Mouse (Mus musculus) left cerebral cortex, adult 8-10 months (tissue): ENCODE data around the gene Adamts8. TPM values are rescaled to one million over a fixed set of nuclear protein-coding genes. Genes with fewer than 3 reads are reported as not detected.

ENCODE experiments used
- DNase-seq, 2 experiments: peaks; one replicate each; pipeline ENCODE4 v3.0.0; 2022; ENCODE audit warnings: low spot score in 2 of 2
- total RNA-seq, 4 experiments: library from RNA; stranded (reverse); gene quantifications; 2 replicates each; pipeline ENCODE4 v1.2.4; 2022

The Adamts8 gene
- total RNA-seq, 4 experiments from 2014 or later, result 2.9 to 3.8 (median 3.0) TPM

DNA sequence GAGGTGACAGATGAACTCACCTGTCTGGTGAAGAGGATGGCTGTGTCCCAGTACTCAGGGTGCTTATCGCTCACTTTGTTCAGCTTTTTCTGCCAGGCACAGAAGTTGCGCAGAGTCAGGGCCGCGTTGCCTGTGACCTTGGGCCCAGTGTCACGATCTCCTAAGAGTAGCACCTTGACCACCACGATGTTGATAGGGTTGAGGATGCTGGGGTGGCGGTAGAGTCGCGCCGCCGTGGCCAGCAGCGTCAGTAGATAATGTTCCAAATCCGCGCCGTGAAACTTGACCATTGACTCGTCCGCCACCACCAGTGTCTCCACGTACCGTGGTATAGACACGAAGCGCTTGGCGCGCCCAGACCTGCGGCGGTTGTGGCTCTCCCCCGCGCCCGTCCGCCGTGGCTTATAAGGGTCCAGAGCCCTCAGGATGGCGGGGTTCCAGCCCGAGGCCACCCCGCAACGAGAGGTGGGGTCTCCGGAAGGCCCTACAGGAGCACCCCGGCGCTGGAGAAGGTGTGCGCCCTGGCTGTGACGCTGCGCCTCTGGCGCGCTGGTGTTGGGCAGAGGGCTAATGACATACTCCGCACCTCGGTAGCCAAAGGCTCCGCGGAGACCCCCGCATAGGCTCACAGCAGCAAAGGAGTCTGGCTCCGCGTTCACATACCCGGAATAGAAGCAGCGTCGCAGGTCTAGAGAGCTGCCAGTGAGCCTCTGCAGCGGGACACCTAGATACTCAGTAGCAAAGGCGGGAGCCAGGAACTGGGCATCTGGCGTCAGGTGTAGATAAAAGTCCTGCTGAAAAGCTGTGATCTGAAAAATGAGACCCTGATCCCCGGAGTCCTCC is 20.9 kb upstream of the Adamts8 start:
- DNase-seq, result no peak

DNA sequence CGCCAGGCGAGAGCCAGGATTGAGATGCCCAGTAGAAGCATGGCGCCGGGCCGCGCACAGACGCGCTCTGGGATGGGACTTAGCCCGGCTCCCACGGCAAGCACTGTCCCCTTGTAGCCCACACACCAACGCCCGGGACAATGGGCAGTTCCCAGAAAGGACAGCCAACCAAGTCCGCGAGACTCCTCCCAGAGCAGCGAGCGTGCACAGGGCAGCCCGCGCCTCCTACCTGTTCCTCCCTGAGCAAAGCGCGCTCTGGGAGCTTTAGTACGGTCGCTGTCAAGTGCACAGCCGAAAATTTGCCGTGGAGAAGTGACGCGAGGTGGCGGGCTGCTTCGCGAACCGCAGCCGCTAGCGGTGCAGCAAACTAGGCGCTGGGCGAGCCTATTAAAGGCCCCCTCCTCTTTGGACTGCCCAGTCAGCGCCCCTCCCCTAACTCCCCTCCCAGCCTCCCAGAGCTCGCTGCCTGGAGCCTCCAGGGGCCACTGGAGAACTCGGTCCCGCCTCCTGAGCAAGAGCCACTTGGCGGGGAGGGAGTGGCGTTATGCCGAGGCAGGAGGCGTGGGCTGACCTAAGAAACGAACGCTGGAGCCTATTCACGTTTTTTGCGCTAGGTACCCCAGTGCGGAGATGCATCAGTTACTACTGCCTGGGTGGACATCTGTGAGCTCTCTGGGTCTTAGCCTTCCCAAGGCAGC is 20.0 kb upstream of the Adamts8 start, which contains the start of gene Adamts15:
Gene Adamts15, minus strand, starts transcription at position 256 of the 698 bp plus-strand sequence.
- no peak for DNase-seq

DNA sequence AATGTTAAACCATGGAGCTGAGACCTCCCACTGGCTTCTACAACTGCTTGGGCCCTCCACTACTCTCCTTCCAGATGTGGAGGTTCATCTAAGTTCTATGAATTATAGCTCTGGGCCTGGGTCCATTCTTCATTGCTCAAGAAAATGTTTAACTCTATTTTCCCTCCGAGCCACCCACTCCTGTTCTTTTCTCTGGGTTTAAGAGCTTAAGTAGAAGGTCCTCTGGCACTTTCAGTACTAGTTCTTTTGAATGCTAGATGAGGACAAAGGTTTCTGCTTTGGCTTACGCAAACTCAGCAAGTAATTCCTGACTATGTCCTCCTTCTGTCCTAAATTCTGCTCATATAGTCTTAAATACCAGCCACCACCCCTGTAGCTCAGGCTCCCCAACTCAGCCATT is 13.6 kb upstream of the Adamts8 start:
- DNase-seq, result no peak

DNA sequence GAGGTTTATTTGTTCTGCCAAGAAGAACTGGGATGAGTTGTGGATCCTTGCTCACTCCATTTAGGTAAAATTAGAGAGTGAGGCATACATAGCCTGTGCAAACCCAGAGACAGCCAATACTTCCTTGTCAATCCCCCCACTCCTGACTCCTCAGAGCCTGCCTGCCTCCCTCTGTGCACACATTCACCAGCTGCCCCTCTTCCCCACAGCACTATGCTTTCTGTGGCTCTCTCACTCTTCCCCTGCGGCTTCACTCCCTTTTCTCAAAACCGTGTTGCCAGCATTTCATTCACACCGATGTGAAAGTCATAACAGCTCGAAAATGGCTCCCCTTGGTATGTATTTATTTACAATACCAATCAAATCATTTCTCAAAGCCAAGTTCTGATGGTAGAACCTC is 10.0 kb upstream of the Adamts8 start:
- no peak for DNase-seq

DNA sequence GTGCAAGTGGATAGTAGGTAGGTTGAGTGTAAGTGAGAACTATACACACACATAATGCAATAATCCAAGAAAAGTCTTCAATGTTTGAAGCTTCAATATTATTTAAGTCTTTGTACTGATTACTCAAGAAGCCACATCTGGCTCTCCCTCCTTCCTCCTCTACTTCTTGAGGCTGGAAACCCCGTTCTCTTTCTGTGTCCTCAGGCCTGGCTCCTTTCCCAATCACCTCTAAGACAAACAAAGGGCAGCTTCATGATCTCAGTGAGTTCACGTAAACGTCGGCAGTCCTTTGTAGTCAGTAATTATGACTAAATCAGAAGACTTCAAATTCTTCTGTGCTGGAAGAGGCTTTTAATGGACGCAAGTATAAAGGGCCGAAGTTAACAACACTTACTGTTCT is 7.5 kb upstream of the Adamts8 start:
- DNase-seq, result no peak

DNA sequence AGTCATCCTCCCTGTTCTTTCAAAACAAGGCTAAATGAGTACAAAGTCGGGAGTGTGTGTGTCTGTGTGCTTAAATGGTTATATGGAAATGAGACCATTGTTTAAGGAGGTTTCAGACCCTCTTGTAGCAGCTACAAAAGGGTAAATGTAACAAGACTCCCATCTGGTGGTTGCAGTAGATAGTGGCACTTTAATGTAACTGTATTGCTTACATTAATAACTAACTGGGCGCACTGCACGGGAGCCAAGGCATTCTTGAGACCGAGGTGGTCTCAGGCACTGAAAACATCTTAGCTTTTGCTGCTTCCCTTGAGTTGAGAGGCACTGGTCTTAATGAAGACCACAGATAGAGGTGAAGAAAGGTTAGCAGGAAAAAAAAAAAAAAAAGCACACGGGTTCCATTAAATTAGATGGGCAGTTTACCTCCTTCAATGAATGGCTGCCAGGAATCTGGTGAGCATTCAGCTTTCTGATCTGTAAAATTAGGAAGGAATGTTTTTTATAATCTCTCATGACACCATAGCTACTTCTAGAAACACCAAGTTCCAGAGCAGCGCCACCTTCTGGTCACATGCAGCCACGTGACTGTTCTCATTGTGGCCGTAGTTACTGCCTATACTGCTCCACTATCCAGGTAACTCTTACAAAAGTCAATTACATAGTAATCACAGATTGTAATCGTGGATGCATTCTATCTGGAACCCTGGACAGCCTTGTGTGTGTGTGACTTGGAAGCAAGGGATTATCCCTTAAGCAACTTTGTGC is 5.5 kb upstream of the Adamts8 start:
- no peak for DNase-seq

DNA sequence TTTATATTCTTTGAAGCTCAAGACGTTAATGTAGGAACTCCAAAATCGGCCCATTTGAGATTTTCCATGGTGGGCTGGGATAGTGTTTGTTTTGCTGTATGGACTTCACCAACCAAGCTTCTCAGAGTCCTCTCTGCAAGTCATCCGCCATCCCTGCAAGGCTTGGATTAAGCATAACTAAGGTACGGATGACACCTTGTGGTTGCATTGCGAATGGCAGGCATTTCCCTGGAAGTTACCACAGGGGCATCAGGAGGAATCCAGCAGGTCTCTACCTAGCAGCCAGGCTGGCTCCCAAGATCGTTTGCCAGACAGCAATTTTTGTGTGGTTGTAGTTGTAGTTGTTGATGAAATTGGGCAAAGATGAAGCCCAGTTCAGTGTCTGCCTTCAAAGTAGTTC is 2.0 kb upstream of the Adamts8 start:
- peak; percentile 59 to 98 for DNase-seq

DNA sequence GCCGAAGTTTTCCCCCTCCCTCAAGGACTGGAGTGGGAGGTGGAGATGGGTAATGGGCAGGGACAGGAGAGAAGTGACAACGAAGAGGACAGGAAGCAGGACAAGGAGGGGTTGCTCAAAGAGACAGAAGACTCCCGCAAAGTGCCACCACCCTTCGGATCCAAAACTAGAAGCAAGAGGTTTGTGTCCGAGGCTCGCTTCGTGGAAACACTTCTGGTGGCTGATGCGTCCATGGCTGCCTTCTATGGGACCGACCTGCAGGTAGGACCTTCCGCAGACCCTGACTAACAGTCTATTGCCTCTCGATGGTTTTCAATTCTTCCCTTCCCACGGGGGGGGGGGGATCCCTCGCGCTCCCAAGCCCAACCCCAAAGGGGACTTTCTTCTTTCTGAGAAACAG is 979 bp downstream of the Adamts8 start:
- peak in 1 of 2 experiments; percentile 12 for DNase-seq

DNA sequence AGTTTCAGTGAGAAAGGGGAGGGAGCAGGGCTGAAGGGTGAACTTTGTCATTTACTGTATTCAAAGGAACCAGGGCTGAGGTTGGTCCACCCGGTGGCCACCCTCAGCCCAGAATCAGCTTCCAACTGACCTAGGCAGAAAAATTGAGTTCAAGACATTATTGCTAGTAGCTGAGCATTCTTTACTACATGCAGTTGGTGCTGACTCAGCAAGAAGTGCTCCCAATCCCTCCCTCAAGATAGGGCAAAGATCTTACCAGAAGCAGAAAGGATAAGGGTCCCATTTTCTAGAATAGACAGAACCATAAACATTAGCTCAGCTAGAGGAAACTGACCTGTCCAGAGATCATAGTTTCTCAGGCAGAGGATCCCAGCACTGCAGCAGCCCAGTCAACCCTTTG is 1.9 kb downstream of the Adamts8 start:
- DNase-seq, result no peak

DNA sequence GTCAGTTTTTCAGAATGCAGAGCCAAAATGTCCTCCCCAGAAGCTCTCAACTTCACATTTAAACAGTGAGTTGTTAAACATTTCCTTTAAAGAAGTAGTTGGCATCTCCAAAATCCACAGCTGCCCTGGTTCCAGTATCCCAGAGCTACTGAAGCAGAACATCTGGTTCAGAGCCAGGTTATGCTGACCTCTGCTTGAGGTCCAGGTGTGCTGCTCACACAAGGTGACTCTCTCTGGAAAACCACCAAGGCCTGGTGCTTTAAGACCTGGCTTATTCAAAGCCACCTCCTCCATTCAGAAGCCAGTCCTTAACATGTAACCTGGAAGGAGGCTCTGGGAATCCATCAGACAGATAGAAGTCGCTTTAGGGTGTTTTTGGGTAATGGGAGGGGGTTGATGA is 2.9 kb downstream of the Adamts8 start:
- no peak for DNase-seq

DNA sequence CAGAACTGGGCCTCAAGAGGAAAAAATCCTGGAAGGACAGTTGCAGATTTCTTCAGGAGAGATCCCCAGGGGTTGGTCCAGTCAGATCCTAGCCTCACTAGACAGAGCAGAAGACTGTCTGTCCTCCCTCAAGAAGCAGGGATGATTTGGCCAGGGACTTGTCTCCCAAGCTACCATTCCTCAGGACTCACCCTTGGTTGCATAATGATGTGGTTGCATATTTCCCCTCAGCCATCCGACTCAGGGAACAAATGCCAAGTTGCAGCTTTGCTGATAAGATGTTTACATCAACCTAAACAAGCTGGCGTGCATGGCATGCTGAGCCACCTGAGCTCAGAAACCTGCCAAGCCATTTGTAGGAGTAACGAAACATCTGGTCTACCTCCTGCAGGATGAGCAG is 7.1 kb downstream of the Adamts8 start:
- DNase-seq, result no peak

DNA sequence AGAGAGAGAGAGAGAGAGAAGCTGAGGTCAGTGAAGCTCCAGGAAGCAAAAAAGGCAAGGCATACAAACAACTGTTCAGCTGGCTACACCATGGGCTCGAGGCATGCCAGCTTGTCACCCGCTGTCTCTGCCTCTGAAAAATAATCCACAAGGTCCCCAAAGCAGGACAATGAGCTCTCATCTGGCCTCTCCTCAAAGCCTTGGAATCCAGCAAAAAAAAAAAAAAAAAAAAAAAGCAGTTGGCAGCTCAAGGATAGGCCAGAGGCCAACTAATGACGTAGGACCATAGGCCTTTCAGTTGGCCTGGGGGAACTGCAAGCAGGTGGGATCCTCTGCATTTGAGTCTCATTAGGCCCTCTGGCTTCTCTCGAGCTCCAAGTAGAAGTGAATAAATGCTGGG is 7.6 kb downstream of the Adamts8 start:
- DNase-seq, result no peak

DNA sequence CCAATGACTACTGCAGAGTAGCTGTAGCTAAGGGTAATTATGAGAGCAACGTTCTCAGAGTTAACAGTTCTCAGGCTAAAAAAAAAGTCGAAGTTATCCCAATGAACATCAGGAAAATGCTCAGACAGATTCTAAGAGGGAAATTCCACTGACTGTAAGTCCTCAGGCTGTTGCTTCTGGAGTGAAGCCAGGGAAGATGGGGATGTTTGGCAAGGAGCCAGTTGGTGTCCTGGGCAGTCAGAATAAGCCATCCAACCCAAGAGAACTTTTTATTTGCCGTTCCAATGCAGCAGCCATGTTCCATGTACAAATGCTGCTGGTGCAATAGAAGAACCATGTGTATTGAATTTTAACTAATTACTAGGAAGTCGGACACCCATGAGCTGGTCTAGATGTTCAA is 8.2 kb downstream of the Adamts8 start:
- DNase-seq, result no peak

DNA sequence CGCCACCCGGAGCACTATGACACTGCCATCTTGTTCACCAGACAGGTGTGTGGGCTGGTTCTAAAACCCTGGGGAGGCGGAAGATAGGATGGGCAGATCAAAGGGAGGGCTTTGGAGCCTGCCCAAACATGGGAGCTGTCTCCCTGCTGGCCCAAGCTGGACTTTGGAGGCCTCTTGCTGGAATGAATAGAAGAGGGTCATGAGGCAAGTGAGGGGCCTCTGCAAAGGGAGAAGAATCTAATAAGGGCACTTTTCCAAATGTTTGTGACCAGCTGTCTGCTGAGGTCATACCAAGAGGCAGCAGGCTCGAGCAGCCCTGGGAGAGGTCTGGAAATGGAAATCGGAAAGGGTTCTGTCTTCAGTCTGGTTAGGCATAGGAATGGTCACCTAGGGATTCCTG is 9.1 kb downstream of the Adamts8 start:
- DNase-seq, result no peak

DNA sequence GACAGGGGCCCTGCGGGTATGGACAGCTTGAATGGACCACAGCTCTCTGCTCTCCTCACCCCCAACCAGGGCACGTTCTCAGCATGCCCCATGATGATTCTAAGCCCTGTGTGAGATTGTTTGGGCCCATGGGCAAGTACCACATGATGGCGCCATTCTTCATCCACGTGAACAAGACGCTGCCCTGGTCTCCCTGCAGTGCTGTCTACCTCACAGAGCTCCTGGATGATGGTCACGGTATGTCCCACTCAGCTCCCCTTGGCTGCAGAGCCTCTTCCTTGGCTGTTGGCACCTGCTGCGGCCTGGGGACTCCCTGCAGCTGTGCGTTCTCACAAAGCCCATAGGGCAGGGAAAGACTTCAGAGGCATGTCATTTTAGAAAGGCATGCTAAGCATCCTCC is 10.9 kb downstream of the Adamts8 start:
- DNase-seq, result no peak

DNA sequence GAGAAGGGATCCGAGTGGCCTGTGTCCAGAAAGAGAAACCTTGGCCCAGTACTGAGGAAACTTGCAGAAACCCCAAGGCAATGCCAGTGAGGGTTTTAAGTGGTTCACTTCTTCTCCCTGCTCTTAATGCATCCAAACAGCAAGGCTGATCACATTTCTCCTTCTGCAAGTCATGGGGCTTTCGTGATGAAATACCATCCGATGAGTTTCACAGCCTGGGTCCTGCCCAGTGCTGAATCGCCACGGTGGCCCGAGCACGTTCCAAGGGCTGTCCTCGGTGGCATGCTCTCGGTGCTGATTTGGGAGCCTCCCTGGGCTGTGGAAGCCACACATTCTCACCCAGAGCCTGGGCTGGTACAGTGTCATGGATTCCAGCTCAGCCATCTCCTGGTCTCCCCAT is 12.9 kb downstream of the Adamts8 start:
- DNase-seq, result no peak

DNA sequence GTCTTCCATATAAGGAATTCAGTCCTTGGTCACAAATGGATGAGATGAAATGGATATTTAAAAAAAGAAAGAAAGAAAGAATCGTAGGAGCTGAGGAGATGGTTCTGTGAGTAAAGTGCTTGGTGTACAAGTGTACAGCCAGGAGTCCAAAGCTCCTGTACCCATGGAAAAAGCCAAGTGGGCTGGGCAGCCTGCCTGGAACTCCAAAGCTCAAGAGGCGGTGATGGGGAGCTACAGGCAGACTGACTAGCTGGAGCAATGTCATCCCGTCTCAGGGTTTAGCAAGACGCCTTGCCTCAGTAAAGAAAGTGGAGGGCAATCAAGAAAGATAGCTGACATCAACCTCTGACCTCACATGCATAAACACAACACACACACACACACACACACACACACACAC is 21.4 kb downstream of the Adamts8 start:
- no peak for DNase-seq

DNA sequence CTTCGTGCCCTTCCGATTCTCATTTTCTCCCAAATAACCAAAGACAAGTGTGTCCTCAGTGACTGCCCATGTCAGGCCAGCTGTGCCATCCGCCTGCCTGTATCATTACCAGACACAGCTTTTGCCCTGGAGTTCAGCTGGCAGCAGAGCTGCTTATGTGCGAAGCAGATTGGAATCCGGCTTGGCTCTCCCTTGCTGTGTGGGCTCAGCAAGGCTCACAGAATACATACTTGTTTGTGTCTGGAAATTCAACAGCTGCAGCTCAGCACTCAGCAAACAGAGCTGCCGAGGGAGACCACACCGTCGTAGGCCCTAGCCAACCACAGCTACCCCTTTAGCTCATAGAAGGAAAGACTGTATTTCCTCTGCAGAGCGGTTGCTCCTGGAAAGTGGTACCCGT is 22.3 kb downstream of the Adamts8 start:
- peak in 1 of 2 experiments; percentile 27 for DNase-seq

DNA sequence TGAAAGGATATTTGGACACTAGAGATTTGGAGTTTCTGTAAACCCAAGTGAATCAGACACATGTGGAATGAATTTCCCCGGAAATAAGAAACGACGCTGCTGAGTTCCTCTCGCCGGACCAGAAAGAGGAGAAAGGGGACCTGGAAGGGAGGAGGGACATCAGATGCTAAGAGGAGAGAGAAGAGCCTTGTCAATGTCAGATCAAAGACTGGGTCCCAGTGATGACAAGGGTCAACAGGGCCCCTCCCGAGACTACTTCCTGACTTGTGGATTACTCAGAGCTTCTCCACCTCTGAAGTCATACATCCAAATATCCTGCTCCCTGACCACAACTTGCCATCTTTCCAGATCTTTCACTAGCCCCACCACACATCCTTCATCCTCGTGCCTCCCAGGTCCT is 24.5 kb downstream of the Adamts8 start:
- no peak for DNase-seq

DNA sequence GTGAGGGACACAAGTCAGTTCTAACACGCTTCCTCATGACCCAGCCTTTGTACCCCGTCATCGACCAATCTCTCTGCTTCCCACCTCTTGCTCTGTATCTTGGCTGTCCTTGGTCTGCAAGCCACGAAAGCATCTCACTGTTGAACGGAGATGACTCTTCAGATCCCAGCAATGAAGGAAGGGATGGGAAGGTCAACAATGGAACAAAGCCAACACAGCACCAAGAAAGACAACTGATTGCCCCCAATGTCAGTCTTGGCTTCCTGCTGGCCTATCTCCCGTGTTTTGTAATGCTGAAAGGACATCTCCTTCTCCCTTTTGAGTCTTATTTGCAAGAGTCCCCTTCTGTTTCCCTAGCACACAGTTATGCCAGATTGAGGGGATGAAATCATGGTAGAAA is 25.8 kb downstream of the Adamts8 start:
- no peak for DNase-seq

DNA sequence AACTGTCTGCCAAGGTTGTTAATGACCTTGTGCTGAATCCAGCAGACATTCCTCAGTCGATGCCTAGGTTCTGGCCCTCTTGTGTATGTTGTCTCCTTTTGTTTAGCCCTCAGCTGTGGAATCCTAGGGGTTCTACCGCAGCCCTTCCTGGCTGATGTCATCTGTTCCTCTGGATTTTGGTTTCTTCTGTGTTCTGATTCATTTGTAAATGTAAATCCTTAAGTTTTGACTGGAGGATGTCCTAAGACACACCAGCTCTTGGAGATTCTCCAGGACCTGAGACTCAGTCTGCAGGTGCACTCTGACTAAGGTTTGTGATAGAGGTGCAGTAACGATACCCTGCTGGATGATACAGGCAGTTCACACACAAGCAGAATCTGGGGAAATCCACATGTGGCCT is 27.6 kb downstream of the Adamts8 start:
- DNase-seq, result no peak

DNA sequence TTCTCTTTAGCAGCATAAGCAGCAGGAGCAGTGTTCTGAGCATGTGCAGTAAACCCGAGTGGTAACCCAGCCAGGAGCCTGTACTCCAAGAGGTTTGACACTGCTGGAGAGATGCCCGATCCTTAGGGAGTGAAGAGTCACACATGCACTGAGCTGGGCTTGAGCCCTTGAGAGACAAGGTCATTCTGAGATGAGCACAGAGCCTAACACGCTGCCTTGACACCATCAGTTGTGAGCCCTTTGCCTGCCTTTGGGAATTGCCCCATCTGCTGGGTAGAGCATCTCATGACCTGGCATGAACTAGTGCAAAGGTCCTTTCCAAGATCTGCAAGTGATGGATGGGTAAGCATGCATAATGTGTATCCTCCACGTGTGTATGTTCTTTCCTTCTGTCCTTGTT is 29.6 kb downstream of the Adamts8 start:
- no peak for DNase-seq
